Mouse (Mus musculus): ENCODE data around the gene Rai2. TPM values are rescaled to one million over a fixed set of nuclear protein-coding genes. Genes with fewer than 3 reads are reported as not detected.
"Not testable (repeated sequence)": the region's sequence is repeated elsewhere in the genome, so short reads cannot be mapped to it uniquely, and the experiment has no call there.

The Rai2 gene
- polyA plus RNA-seq, 1 experiment from 2014 or later: 2.5 TPM

- no peaks in the 10 kb centered on the region for H3K4me1 ChIP-seq (ENCODE audit: control insufficient read depth, insufficient read depth, low read length)
- H3K4me2 ChIP-seq (ENCODE audit: low read depth, low read length): no peak overlapping the region
- H3K9ac ChIP-seq (ENCODE audit: low read length): no peak overlapping the region
- WGBS: 67% methylated on average over 12 of the region's 12 CpGs
- no peak for ATAC-seq (replicated peaks; ENCODE audit: extremely low read depth, insufficient read depth, low FRiP score)
- H3K27me3 ChIP-seq (ENCODE audit: control insufficient read depth, insufficient read depth, low read length): no peaks in the 10 kb centered on the region; the same call in 1 of the 2 replicates
- H3K27ac ChIP-seq (ENCODE audit: low read length): no peak overlapping the region
- no peaks in the 10 kb centered on the region for H3K36me3 ChIP-seq (ENCODE audit: control insufficient read depth, insufficient read depth)
- H3K4me3 ChIP-seq (ENCODE audit: low read length): no peak overlapping the region
- H3K9me3 ChIP-seq (replicated peaks; ENCODE audit: control insufficient read depth, low read length): no peaks in the 10 kb centered on the region
These were observed 59.6 kb downstream of the Rai2 start for GRCm38 (mm10) chrX:161776321-161776962.

DNA sequence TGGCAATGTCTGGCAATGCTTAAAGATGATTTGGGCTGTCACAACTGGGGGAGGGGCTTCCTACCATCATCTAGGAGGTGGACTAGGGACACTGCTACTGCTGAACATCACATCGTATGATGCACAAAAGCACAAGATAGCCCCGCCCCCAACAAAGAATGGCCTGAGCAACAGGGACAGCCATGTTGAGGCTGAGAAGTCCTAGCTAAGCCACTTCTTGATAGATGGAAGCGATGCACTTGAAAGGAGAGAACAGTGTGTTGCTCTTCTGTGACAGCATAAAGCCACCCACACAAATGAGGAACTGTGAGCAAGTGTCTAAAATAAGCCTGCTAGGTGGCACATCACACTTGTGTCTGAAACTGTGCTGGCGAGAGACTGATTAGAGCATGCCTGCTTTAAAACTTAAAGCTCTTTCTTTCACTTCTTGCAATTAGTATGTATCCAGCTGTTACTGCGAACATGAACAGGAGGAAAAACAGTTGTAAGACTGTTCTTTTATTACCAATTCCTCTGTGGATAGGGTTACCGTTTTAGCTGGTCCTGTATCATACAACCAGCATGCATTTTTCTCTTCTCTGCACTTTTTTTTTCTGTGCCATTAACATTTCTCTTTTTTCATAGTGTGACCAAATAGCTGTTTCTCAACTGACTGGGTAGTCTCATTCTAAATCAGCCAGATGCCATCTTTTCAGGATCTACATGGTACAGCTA, 63.6 kb downstream of the Rai2 start:
- Histone ChIP-seq H3K36me3 (ENCODE audit: control insufficient read depth, insufficient read depth) (no peaks in the 10 kb centered on the region), H3K4me3 (ENCODE audit: low read length) (no peak overlapping the region), H3K9me3 (replicated peaks; ENCODE audit: control insufficient read depth, low read length) (no peaks in the 10 kb centered on the region), H3K4me2 (ENCODE audit: low read depth, low read length) (no peak overlapping the region), H3K9ac (ENCODE audit: low read length) (no peak overlapping the region), H3K4me1 (ENCODE audit: control insufficient read depth, insufficient read depth, low read length) (no peaks in the 10 kb centered on the region), H3K27me3 (ENCODE audit: control insufficient read depth, insufficient read depth, low read length) (no peaks in the 10 kb centered on the region; the same call in 1 of the 2 replicates), H3K27ac (ENCODE audit: low read length) (no peak overlapping the region)
- WGBS: 71% methylated on average over 6 of the region's 6 CpGs
- no peak for ATAC-seq (replicated peaks; ENCODE audit: extremely low read depth, insufficient read depth, low FRiP score)

- Histone ChIP-seq H3K9me3 (replicated peaks; ENCODE audit: control insufficient read depth, low read length) (no peaks in the 10 kb centered on the region), H3K4me2 (ENCODE audit: low read depth, low read length) (no peak overlapping the region), H3K4me1 (ENCODE audit: control insufficient read depth, insufficient read depth, low read length) (no peaks in the 10 kb centered on the region), H3K27me3 (ENCODE audit: control insufficient read depth, insufficient read depth, low read length) (no peaks in the 10 kb centered on the region), H3K9ac (ENCODE audit: low read length) (no peak overlapping the region), H3K36me3 (ENCODE audit: control insufficient read depth, insufficient read depth) (no peaks in the 10 kb centered on the region), H3K4me3 (ENCODE audit: low read length) (no peak overlapping the region), H3K27ac (ENCODE audit: low read length) (no peak overlapping the region)
- no peak for ATAC-seq (replicated peaks; ENCODE audit: extremely low read depth, insufficient read depth, low FRiP score)
- 31% methylated on average over 6 of the region's 6 CpGs for WGBS
These were observed 73.3 kb downstream of the Rai2 start for GRCm38 (mm10) chrX:161790182-161790581.

DNA sequence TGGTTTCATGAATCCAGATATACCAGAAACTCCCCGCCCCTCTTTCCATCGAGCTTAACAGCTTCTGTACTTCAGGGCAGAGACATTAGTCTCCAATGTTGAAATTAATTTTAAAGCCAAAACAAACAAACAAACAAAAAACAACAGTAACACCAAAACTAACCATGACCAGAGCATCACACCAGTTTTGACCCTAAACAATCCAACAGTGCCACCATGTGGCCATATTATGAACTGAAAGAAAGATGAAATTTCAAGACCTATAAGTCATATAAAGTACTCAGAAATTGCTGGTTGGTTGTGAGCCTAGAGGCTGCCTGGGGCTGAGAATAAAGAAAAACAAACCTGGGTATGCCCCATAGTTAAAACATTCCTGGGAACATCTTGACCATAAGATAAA, 109.3 kb downstream of the Rai2 start:
- WGBS: 13% methylated on average over 2 of the region's 2 CpGs
- not testable (repeated sequence) for H3K9ac ChIP-seq (ENCODE audit: low read length); H3K4me2 ChIP-seq (ENCODE audit: low read depth, low read length); H3K4me3 ChIP-seq (ENCODE audit: low read length); H3K27me3 ChIP-seq (ENCODE audit: control insufficient read depth, insufficient read depth, low read length); H3K36me3 ChIP-seq (ENCODE audit: control insufficient read depth, insufficient read depth); H3K9me3 ChIP-seq (replicated peaks; ENCODE audit: control insufficient read depth, low read length); ATAC-seq (replicated peaks; ENCODE audit: extremely low read depth, insufficient read depth, low FRiP score); H3K4me1 ChIP-seq (ENCODE audit: control insufficient read depth, insufficient read depth, low read length); H3K27ac ChIP-seq (ENCODE audit: low read length)
